Mouse (Mus musculus): ENCODE measurements at regions not wholly inside any gene's neighbourhood (a gene's known extent, or its start where the extent isn't known, plus 50 kb on each side); places are given as distances from the start of the nearest gene placed in this dataset.
A peak's percentile ranks its signal among the peaks of the same experiment; 100 is the strongest.

GRCm38 (mm10) chr7:95460889-95461288 lies 710.2 kb upstream of the Tenm4 start:
- TF ChIP-seq CTCF (IDR thresholded peaks at IDR 0.05 in 2 of 3, conservative IDR thresholded peaks at IDR 0.05 in 1 of 3; ENCODE audit: control insufficient read depth in 1 of 3, insufficient read depth in 1 of 3, low read depth in 2 of 3, low read length in 3 of 3, poor library complexity in 1 of 3, severe bottlenecking in 1 of 3) (no peak), MAX (IDR thresholded peaks at IDR 0.05; ENCODE audit: low read length) (no peak), POLR2A (IDR thresholded peaks at IDR 0.05; ENCODE audit: control insufficient read depth in 1 of 2, insufficient read depth in 1 of 2, low read depth in 1 of 2, low read length in 2 of 2, poor library complexity in 1 of 2) (no peak), MYC (IDR thresholded peaks at IDR 0.05; ENCODE audit: low read depth, low read length) (no peak), E2F4 (IDR thresholded peaks at IDR 0.05; ENCODE audit: borderline replicate concordance, low read depth, low read length) (no peak), ZC3H11A (IDR thresholded peaks at IDR 0.05; ENCODE audit: low read depth, low read length) (no peak), NRF1 (IDR thresholded peaks at IDR 0.05; ENCODE audit: insufficient read depth, low read depth, low read length, poor library complexity, severe bottlenecking) (no peak), RCOR1 (IDR thresholded peaks at IDR 0.05; ENCODE audit: low read depth, low read length) (no peak), MAFK (IDR thresholded peaks at IDR 0.05; ENCODE audit: borderline replicate concordance, low read depth, low read length) (no peak), EP300 (IDR thresholded peaks at IDR 0.05; ENCODE audit: low read depth in 1 of 2, low read length in 2 of 2) (peak in 1 of 2 experiments; percentile 19; a peak in 1 of 4 replicates)
